Mouse (Mus musculus): ENCODE measurements around the gene Ccdc40.

- no peak for TF ChIP-seq CTCF (IDR thresholded peaks at IDR 0.05; ENCODE audit: borderline replicate concordance, extremely low read depth, insufficient read depth, insufficient read length)
- no peak for TF ChIP-seq POLR2A (IDR thresholded peaks at IDR 0.05; ENCODE audit: borderline replicate concordance, extremely low read depth, insufficient read depth, insufficient read length, poor library complexity, severe bottlenecking)
Observed at GRCm38 (mm10) chr11:119234770-119235169, 6.4 kb downstream of the Ccdc40 start.

All from brain, embryonic 14.5 days (tissue).